13 mouse cellular contexts compared by ENCODE assay signal in genomic region chr19:21583986-21584385, GRCm38 (mm10).
"Had no signal": no experiment of that assay in that cellular context is flagged by ENCODE, and none has a peak within 500 bp of the region (broad histone marks: within the 10 kb centered on the region; RNA-seq: fewer than 3 reads in every experiment).

No protein-coding gene starts in this region.

- H3K36me3 ChIP-seq: liver, embryonic 13.5 days; midbrain, embryonic 13.5 days; neural tube, embryonic 13.5 days; stomach, embryonic 15.5 days had no signal

- H3K4me1 ChIP-seq: liver, embryonic 13.5 days; midbrain, embryonic 13.5 days; neural tube, embryonic 13.5 days; stomach, embryonic 15.5 days had no signal

- H3K4me3 ChIP-seq: layer of hippocampus, adult 2 months; liver, embryonic 13.5 days; midbrain, embryonic 13.5 days; myocyte; neural tube, embryonic 13.5 days; stomach, embryonic 15.5 days had no signal

- H3K27me3 ChIP-seq: liver, embryonic 13.5 days; midbrain, embryonic 13.5 days; neural tube, embryonic 13.5 days; stomach, embryonic 15.5 days had no signal

- H3K9ac ChIP-seq: liver, embryonic 13.5 days; midbrain, embryonic 13.5 days; neural tube, embryonic 13.5 days; stomach, embryonic 15.5 days had no signal

- DNase-seq: layer of hippocampus, adult 9-11 months; liver, embryonic 13.5 days; lung, adult 2 months; lung, postnatal 14 days; lung, postnatal 4 days; retina, postnatal 1 day; right cerebral cortex, postnatal 25 days; thymus, postnatal 25 days had no signal

- H3K27ac ChIP-seq: layer of hippocampus, adult 2 months; liver, embryonic 13.5 days; midbrain, embryonic 13.5 days; neural tube, embryonic 13.5 days; stomach, embryonic 15.5 days had no signal
